Mouse (Mus musculus) embryonic facial prominence, embryonic 13.5 days (tissue): Measurements from ENCODE around the gene Rapgef2. TPM values are rescaled to one million over a fixed set of nuclear protein-coding genes. Genes with fewer than 3 reads are reported as not detected.

Experiments
- ATAC-seq: fragments of 200-750 bp; cut with Nextera tagmentation; 2 replicates; pipeline ENCODE4 v1.8.0; 2017; ENCODE audit warnings: low read depth; ENCODE audit not compliant: insufficient number of reproducible peaks, insufficient read depth, low FRiP score, low TSS enrichment
- H3K27ac ChIP-seq: fragments of 300-500 bp; sonication (generic); 2 replicates; pipeline ENCODE4 v1.5.1; 2015; ENCODE audit warnings: moderate library complexity, mild to moderate bottlenecking, inconsistent platforms
- H3K27me3 ChIP-seq: fragments of 300-500 bp; sonication (generic); 2 replicates; pipeline ENCODE4 v1.6.1; 2015; ENCODE audit warnings: mild to moderate bottlenecking, inconsistent platforms
- H3K36me3 ChIP-seq: fragments of 300-500 bp; sonication (generic); 2 replicates; pipeline ENCODE4 v1.6.1; 2015; ENCODE audit warnings: mild to moderate bottlenecking, inconsistent platforms
- H3K4me1 ChIP-seq: fragments of 300-500 bp; sonication (generic); 2 replicates; pipeline ENCODE4 v1.6.1; 2015; ENCODE audit warnings: inconsistent platforms
- H3K4me2 ChIP-seq: fragments of 300-500 bp; sonication (generic); 2 replicates; pipeline ENCODE4 v1.6.1; 2015; ENCODE audit warnings: moderate library complexity, mild to moderate bottlenecking, inconsistent platforms
- H3K4me3 ChIP-seq: fragments of 300-500 bp; sonication (generic); 2 replicates; pipeline ENCODE4 v1.5.1; 2015; ENCODE audit warnings: mild to moderate bottlenecking, inconsistent platforms
- H3K9ac ChIP-seq: fragments of 300-500 bp; sonication (generic); 2 replicates; pipeline ENCODE4 v1.6.1; 2015; ENCODE audit warnings: mild to moderate bottlenecking, inconsistent platforms
- H3K9me3 ChIP-seq: fragments of 300-500 bp; sonication (generic); 2 replicates; pipeline ENCODE4 v1.6.1; 2016; ENCODE audit warnings: inconsistent platforms
- WGBS: fragments of 180-500 bp; shearing (Covaris S2); methylation state at CpG from one replicate; pipeline ENCODE4 v1.1.7; 2015; ENCODE audit warnings: mixed read lengths; 5-methylcytosine and 5-hydroxymethylcytosine counted together
- polyA plus RNA-seq: library from polyadenylated mRNA; unstranded; fragments of >200 nt; fragmentation: Nextera tagmentation; extraction: Ambion mirVana; gene quantifications from 2 replicates; pipeline ENCODE4 v1.2.1, GENCODE M21; 2015

Gene Rapgef2
- polyA plus RNA-seq, 1 experiment from 2014 or later, result 8.9 TPM

DNA sequence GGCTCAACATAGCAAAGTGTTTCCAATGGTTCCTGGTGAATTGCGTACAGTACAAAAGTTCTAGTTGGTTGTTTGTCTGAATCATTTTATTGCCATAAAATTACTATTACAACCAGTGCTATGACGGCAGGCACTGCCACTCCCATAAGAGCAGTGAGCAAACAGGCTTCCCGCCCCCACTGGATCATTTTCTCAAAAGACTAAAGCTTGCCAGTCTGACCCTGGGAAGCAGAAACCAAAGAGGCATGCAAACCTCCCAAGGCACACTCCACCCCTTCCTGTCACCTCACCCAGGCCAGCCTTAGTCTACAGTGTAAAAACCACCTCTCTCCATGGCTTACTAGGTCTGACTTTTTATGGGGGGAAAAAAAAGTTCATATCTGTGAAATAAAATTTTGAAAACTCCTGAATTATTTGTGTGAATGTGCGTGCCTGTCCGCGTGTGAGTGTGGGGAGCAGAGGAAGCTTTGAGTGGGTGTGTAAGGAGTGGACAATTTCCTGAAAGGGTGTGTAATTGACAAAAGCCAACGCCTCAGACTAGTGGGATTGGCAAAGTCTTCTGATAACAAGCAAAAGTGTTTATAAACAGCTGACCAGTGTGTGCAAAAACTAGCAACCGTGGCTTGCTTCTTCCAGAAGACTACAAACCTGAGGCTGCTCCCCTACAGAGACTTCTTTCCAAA lies 92.1 kb downstream of the Rapgef2 start:
- peaks cover 16% of the 10 kb centered on the region; the same call in 1 of the 2 replicates for H3K4me1 ChIP-seq

DNA sequence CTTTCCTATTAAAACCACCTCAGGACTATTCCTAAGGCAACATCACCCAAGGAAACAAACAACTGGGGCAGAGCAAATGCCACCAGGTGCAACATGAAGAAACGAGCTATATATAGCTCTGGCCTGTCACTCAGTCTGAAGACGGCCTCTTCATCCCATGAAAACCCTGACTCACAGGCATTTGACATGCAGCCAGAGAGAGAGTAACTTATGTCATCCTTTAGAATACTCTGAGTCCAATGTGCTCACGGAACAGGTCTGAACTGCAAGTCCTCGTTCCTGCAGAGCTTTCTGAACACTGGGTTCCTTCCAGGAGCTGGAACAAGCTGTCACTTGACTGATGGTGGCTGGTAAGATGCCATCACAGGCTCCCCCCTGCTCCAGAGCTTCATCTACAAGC lies 93.3 kb downstream of the Rapgef2 start:
- Histone ChIP-seq H3K36me3 (peaks cover 4% of the 10 kb centered on the region; the same call in 1 of the 2 replicates), H3K9ac (no peak overlapping the region), H3K4me2 (no peak overlapping the region), H3K4me1 (peaks cover 10% of the 10 kb centered on the region; the same call in 1 of the 2 replicates), H3K9me3 (no peaks in the 10 kb centered on the region), H3K27ac (no peak overlapping the region), H3K27me3 (no peaks in the 10 kb centered on the region), H3K4me3 (no peak overlapping the region)
- WGBS, result 72% methylated on average over 4 of the region's 4 CpGs
- no peak for ATAC-seq

More for the DNA sequence above, 92.1 kb downstream of the Rapgef2 start:
- Histone ChIP-seq H3K4me3 (no peak overlapping the region), H3K27ac (no peak overlapping the region), H3K27me3 (no peaks in the 10 kb centered on the region), H3K9me3 (no peaks in the 10 kb centered on the region), H3K4me2 (no peak overlapping the region), H3K36me3 (peaks cover 4% of the 10 kb centered on the region; the same call in 1 of the 2 replicates), H3K9ac (no peak overlapping the region)
- no peak for ATAC-seq
- 79% methylated on average over 8 of the region's 8 CpGs for WGBS

DNA sequence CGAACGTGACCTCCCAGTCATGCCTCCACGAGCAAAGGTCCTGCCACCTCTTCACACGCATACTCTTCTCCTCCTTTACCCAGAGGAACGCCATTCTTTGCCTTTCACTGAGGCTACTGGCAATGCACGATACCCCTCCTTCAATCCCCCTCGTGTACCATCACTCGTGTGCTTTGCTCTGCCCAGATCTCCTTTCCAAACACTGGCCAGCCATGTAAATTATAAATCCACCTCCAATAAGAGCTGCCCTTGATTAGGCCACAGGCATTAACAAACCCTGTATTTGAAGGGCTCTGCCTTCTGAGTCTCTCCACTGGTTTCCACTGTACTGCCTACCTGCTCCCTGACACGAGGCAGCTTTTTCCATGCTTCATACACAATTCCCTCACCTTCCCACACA lies 94.3 kb downstream of the Rapgef2 start:
- H3K36me3 ChIP-seq, result peaks cover 4% of the 10 kb centered on the region; the same call in 1 of the 2 replicates
- H3K4me2 ChIP-seq, result no peak overlapping the region
- H3K27me3 ChIP-seq, result no peaks in the 10 kb centered on the region
- no peak overlapping the region for H3K4me3 ChIP-seq
- H3K9me3 ChIP-seq, result no peaks in the 10 kb centered on the region
- no peak overlapping the region for H3K9ac ChIP-seq
- no peak for ATAC-seq
- 80% methylated on average over 9 of the region's 9 CpGs for WGBS
- peaks cover 8% of the 10 kb centered on the region; the same call in 1 of the 2 replicates for H3K4me1 ChIP-seq
- no peak overlapping the region for H3K27ac ChIP-seq

DNA sequence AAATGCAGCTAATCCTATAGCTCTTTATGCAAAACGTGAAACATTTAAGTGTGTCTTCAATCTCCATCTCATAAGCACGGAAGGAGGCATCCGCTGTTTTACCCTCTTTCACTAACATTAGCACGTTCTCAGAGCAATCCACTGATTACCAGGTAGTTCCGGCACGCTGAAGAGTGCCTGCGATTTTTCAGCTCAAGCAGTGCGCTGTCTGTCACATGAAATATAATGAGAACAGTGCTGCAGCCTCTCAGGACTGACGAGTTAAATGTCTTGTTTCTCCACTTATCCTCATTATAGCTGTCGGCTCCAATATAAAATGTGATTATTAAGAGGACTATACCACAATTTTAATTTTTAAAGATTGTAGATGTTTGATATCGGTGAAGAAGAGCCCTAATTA lies 94.8 kb downstream of the Rapgef2 start:
- Histone ChIP-seq H3K4me3 (no peak overlapping the region), H3K4me1 (peaks cover 8% of the 10 kb centered on the region; the same call in 1 of the 2 replicates), H3K36me3 (peaks cover 4% of the 10 kb centered on the region; the same call in 1 of the 2 replicates), H3K27me3 (no peaks in the 10 kb centered on the region), H3K27ac (no peak overlapping the region), H3K4me2 (no peak overlapping the region), H3K9me3 (no peaks in the 10 kb centered on the region), H3K9ac (no peak overlapping the region)
- WGBS, result 80% methylated on average over 11 of the region's 11 CpGs
- no peak for ATAC-seq

DNA sequence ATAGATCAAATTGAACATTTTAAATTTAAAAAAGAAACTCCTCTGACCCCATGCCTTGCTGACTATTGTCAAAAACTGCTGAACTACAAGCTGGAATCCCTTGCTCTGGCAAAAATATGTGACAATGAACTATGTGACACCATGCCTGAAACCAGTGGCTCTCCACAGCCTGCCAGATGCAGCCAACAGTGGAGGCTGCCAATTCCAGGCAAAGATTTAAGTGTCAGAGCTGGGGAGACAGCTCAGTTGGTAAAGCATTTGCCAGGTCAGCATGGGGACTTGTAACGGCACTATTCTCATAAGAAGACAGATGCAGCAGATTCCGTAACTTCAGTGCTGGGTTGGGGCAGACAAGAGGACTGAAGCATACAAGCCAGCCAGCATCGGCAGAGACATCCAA lies 95.9 kb downstream of the Rapgef2 start:
- no peak overlapping the region for H3K4me2 ChIP-seq
- ATAC-seq, result no peak
- H3K27ac ChIP-seq, result no peak overlapping the region
- no peak overlapping the region for H3K4me3 ChIP-seq
- H3K4me1 ChIP-seq, result peaks cover 8% of the 10 kb centered on the region; the same call in 1 of the 2 replicates
- H3K27me3 ChIP-seq, result no peaks in the 10 kb centered on the region
- no peak overlapping the region for H3K9ac ChIP-seq
- WGBS, result 93% methylated on average over 3 of the region's 3 CpGs
- H3K36me3 ChIP-seq, result peaks cover 4% of the 10 kb centered on the region; the same call in 1 of the 2 replicates
- no peaks in the 10 kb centered on the region for H3K9me3 ChIP-seq

DNA sequence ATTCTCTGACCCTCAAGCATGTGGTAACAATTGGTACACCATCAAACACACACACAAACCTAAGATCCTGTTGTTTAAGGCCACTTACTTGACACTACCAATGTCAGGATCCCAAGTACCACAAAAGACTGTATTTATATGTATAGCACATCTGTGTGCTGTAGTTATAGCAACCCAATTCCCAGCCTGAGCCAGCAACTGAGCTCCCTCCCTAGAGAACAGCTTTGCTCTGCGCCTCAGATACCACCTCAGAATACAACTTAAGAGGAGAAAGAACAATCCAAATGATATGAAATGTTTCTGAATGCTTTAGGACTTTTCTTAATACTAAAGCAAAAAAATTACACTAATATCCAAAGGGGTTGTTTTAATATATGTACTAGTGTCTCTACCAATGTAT lies 98.4 kb downstream of the Rapgef2 start:
- no peak for ATAC-seq
- Histone ChIP-seq H3K4me1 (no peaks in the 10 kb centered on the region), H3K4me2 (no peak overlapping the region), H3K9me3 (no peaks in the 10 kb centered on the region), H3K4me3 (no peak overlapping the region), H3K9ac (no peak overlapping the region), H3K27ac (no peak overlapping the region), H3K36me3 (no peaks in the 10 kb centered on the region), H3K27me3 (no peaks in the 10 kb centered on the region)
- WGBS, result 83% methylated on average over 1 of the region's 1 CpGs

DNA sequence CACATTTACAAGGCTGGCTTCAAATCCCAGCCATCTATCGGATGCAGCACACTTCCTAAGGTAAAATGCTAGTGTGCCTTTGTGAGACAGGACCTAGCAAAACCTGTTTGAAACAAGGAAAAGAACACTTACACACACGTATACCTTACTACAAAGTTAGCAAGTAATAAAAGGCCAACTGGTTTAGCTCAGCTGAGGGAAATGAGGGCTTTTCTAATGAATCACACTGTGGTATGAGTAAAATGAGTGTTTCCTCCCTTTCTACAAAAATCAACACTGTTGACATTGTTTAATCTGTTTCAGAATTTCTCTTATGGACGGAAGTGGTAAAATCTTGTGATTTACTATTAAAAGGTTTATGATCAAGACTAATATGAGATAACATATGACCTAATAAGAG lies 104.0 kb downstream of the Rapgef2 start:
- Histone ChIP-seq H3K4me3 (no peak overlapping the region), H3K9me3 (no peaks in the 10 kb centered on the region), H3K4me1 (peaks cover 40% of the 10 kb centered on the region), H3K4me2 (no peak overlapping the region), H3K9ac (no peak overlapping the region), H3K27me3 (no peaks in the 10 kb centered on the region), H3K27ac (peak overlapping the region; percentile 28; the same call in 1 of the 2 replicates), H3K36me3 (no peaks in the 10 kb centered on the region)
- no peak for ATAC-seq
- WGBS, result 62% methylated on average over 3 of the region's 3 CpGs

DNA sequence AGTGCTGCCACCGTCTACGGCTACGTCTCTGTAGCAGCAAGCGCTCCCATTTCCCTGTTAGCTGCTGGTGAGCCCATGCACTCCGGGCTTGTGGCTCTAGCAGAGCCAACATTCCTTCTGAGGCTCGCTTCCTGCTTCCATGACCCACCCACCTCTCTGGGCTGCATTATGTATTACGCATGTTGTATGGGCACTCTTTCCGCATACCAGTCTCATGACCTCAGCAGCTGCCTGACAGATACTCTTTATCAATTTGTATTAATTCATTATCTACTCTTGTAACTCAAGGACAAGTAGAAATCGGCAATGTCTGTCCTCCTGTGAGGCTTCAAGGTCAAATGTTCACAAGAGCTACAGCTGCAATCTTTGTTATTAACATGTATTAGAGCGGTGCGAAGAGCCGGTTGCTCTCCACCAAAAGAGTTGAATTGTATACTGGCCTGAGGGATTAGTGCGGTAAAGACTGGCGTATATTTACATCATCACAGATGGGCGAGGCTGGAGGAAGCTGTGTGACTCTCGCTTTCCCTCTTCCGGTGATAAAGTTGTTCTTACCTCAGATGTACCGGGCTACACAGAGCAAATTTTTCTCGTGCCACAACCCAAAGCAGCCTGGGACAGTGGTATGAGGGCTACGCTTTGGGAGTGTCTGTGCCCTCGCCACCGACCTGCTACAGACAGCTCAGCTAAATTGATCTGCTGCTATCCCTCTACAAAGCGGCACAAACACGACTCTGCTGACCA lies 104.9 kb downstream of the Rapgef2 start:
- peak overlapping the region; percentile 48; the same call in 1 of the 2 replicates for H3K27ac ChIP-seq
- no peaks in the 10 kb centered on the region for H3K27me3 ChIP-seq
- no peak overlapping the region for H3K9ac ChIP-seq
- no peaks in the 10 kb centered on the region for H3K36me3 ChIP-seq
- H3K4me2 ChIP-seq, result peak overlapping the region; percentile 31
- no peaks in the 10 kb centered on the region for H3K9me3 ChIP-seq
- no peak for ATAC-seq
- peaks cover 40% of the 10 kb centered on the region for H3K4me1 ChIP-seq
- no peak overlapping the region for H3K4me3 ChIP-seq
- WGBS, result 52% methylated on average over 24 of the region's 24 CpGs

DNA sequence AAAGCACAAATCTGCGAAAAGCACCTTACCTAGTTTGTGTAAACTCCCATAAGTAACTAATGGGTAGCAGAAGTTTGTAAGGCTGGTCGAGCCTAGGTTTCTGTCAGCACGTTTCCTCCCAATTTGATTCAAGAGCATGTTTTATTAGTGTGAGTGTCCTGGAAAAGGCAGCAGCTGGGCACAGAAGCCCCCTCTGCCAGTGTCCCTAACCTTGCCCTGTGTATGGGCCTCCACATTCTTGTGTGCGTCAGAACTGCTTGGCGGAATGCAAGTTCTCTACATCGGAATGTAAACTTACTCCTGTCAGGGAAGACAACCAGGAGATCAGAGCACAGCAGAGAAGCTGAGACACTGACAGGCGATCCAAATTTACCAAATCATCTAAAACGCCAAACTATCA lies 106.2 kb downstream of the Rapgef2 start:
- no peaks in the 10 kb centered on the region for H3K27me3 ChIP-seq
- no peak for ATAC-seq
- H3K27ac ChIP-seq, result no peak overlapping the region
- 35% methylated on average over 8 of the region's 8 CpGs for WGBS
- no peaks in the 10 kb centered on the region for H3K36me3 ChIP-seq
- no peaks in the 10 kb centered on the region for H3K9me3 ChIP-seq
- H3K4me3 ChIP-seq, result no peak overlapping the region
- no peak overlapping the region for H3K4me2 ChIP-seq
- H3K9ac ChIP-seq, result no peak overlapping the region
- H3K4me1 ChIP-seq, result peaks cover 40% of the 10 kb centered on the region

DNA sequence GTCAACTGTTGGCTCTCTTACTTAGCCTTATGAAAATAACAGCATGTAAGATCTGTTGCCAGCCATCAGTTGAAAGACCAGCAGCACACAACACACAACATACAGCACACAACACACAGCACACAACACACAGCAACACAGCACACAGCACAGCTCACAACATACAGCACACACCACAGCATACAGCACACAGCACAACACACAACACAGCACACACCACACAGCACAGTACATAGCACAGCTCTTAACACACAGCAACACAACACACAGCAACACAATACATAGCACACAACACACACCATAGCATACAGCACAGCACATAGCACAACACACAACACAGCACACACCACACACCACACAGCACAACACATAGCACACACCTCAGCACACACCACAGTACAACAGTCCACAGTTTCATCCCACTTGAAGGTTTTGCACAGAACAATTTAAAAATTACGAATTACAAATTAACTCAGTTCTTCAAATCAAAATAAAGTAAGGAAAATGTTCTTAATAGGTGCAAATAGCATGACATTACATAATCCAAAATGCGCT lies 106.7 kb downstream of the Rapgef2 start:
- Histone ChIP-seq H3K9me3 (no peaks in the 10 kb centered on the region), H3K4me1 (peaks cover 40% of the 10 kb centered on the region), H3K9ac (no peak overlapping the region), H3K4me3 (no peak overlapping the region), H3K36me3 (no peaks in the 10 kb centered on the region), H3K27ac (no peak overlapping the region), H3K4me2 (no peak overlapping the region), H3K27me3 (no peaks in the 10 kb centered on the region)
- no peak for ATAC-seq
- WGBS, result 92% methylated on average over 2 of the region's 2 CpGs

DNA sequence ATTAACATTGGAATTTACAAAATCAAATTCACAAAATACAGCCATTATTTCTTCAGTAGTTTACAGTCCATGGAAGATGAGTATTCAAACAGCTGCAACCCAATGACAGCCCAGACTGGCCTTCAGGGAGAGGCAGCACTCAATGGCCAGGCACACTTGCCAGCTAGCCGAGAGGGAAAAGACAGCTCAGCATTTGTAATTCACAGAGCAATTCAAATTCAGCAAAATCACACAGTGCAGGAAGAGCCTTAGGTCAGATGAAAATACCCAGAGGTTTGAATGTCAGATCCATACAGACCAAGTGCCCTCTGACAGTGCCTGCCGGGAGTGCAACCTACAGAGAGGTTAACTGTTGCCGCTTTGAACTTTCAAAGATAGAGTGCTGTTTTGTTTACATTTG lies 107.6 kb downstream of the Rapgef2 start:
- no peaks in the 10 kb centered on the region for H3K9me3 ChIP-seq
- no peak overlapping the region for H3K27ac ChIP-seq
- no peak for ATAC-seq
- H3K4me1 ChIP-seq, result peaks cover 40% of the 10 kb centered on the region
- WGBS, result 67% methylated on average over 3 of the region's 3 CpGs
- no peak overlapping the region for H3K9ac ChIP-seq
- no peak overlapping the region for H3K4me3 ChIP-seq
- no peak overlapping the region for H3K4me2 ChIP-seq
- no peaks in the 10 kb centered on the region for H3K36me3 ChIP-seq
- no peaks in the 10 kb centered on the region for H3K27me3 ChIP-seq
